Mouse (Mus musculus) adrenal gland, adult 2 months (tissue): Measurements from ENCODE around the gene Mettl7b. TPM values are rescaled to one million over a fixed set of nuclear protein-coding genes. Genes with fewer than 3 reads are reported as not detected.

ENCODE experiments used
- DNase-seq: peaks from one replicate; pipeline ENCODE4 v3.0.0; 2021
- polyA plus RNA-seq: library from polyadenylated mRNA; depleted of rRNA; stranded (reverse); fragments of >200 nt; gene quantifications from 2 replicates; pipeline ENCODE4 v1.2.3, GENCODE M21; 2012
- total RNA-seq, 2 experiments: library from RNA; stranded (reverse); gene quantifications; 2 replicates each; pipeline ENCODE4 v1.2.3; 2021

Mettl7b gene
- total and polyA plus RNA-seq, 3 experiments, result 0.79 to 3.5 (median 0.97) TPM

- no peak for DNase-seq
Measured at GRCm38 (mm10) chr10:128947496-128947895, 13.3 kb downstream of the Mettl7b start.

GRCm38 (mm10) chr10:128945675-128946074 lies 15.1 kb downstream of the Mettl7b start:
- peak; percentile 36 for DNase-seq

- no peak for DNase-seq
Measured at GRCm38 (mm10) chr10:128940475-128941061, 20.2 kb downstream of the Mettl7b start.

- peak; percentile 27 for DNase-seq
Measured at GRCm38 (mm10) chr10:128938974-128939373, 21.8 kb downstream of the Mettl7b start.

- DNase-seq, result peak; percentile 76
Measured at GRCm38 (mm10) chr10:128938457-128938856, 22.3 kb downstream of the Mettl7b start.

GRCm38 (mm10) chr10:128937756-128938390 lies 22.9 kb downstream of the Mettl7b start:
- DNase-seq, result no peak

GRCm38 (mm10) chr10:128935826-128936440 lies 24.9 kb downstream of the Mettl7b start:
- no peak for DNase-seq

GRCm38 (mm10) chr10:128934997-128935787 lies 25.6 kb downstream of the Mettl7b start:
- no peak for DNase-seq

GRCm38 (mm10) chr10:128933976-128934721 lies 26.6 kb downstream of the Mettl7b start:
- no peak for DNase-seq

- peak; percentile 59 for DNase-seq
Measured at GRCm38 (mm10) chr10:128933574-128933973, 27.2 kb downstream of the Mettl7b start, which contains the start of gene Itga7. TSS of gene Itga7 (plus strand) at chr10:128933818.

- DNase-seq, result no peak
Measured at GRCm38 (mm10) chr10:128931441-128931840, 29.3 kb downstream of the Mettl7b start.

- DNase-seq, result no peak
Measured at GRCm38 (mm10) chr10:128929638-128930378, 31.0 kb downstream of the Mettl7b start.

GRCm38 (mm10) chr10:128928356-128928755 lies 32.4 kb downstream of the Mettl7b start:
- DNase-seq, result no peak

- DNase-seq, result no peak
Measured at GRCm38 (mm10) chr10:128923935-128924334, 36.9 kb downstream of the Mettl7b start, which contains the start of gene Bloc1s1. TSS of gene Bloc1s1 (minus strand) at chr10:128924035.

GRCm38 (mm10) chr10:128923013-128923691 lies 37.6 kb downstream of the Mettl7b start:
- DNase-seq, result peak; percentile 99

- no peak for DNase-seq
Measured at GRCm38 (mm10) chr10:128922822-128923012, 38.1 kb downstream of the Mettl7b start, which contains the start of gene Rdh5. TSS of gene Rdh5 (minus strand) at chr10:128922888.

GRCm38 (mm10) chr10:128921883-128922821 lies 38.6 kb downstream of the Mettl7b start:
- DNase-seq, result peak; percentile 77

GRCm38 (mm10) chr10:128921251-128921650 lies 39.5 kb downstream of the Mettl7b start:
- DNase-seq, result no peak

- peak; percentile 53 for DNase-seq
Measured at GRCm38 (mm10) chr10:128920736-128921161, 40.0 kb downstream of the Mettl7b start.
